Mouse (Mus musculus) gastrocnemius, adult 2 months (tissue): Measurements from ENCODE around the gene Foxk2. TPM values are rescaled to one million over a fixed set of nuclear protein-coding genes. Genes with fewer than 3 reads are reported as not detected.
"Not testable (repeated sequence)": the region's sequence is repeated elsewhere in the genome, so short reads cannot be mapped to it uniquely, and the experiment has no call there.

ENCODE experiments used
- DNase-seq: peaks from one replicate; pipeline ENCODE4 v3.0.0; 2022
- H3K27ac ChIP-seq: fragments of 200-600 bp; 2 replicates; pipeline ENCODE4 v1.8.1; 2022; ENCODE audit warnings: mild to moderate bottlenecking
- H3K4me3 ChIP-seq: fragments of 200-600 bp; 2 replicates; pipeline ENCODE4 v1.8.1; 2022; ENCODE audit warnings: mild to moderate bottlenecking, moderate library complexity
- CTCF ChIP-seq: fragments of 200-600 bp; IDR thresholded peaks from 2 replicates; pipeline ENCODE4 v1.8.1; 2022; ENCODE audit warnings: antibody characterized with exemption, mild to moderate bottlenecking, moderate library complexity
- intact Hi-C: fragments of 180-260 bp; cut with DNase I; formaldehyde crosslinking; loops from one replicate; pipeline ENCODE4 v1.15.1; 2025
- total RNA-seq, 2 experiments: library from RNA; stranded (reverse); gene quantifications; 2 replicates each; pipeline ENCODE4 v1.2.3; 2021

Foxk2 gene
- total RNA-seq, 2 experiments from 2014 or later: 30.1 to 32.9 TPM

GRCm38 (mm10) chr11:121348166-121348565, 88.4 kb downstream of the Foxk2 start:
- peak overlapping the region; percentile 82; the same call in 1 of the 2 replicates for H3K27ac ChIP-seq
- no peak for DNase-seq
- no peak overlapping the region for H3K4me3 ChIP-seq
- intact Hi-C loops: no loop called here
- no peak for TF ChIP-seq CTCF

GRCm38 (mm10) chr11:121348727-121349126, 88.9 kb downstream of the Foxk2 start:
- H3K4me3 ChIP-seq, H3K27ac ChIP-seq, DNase-seq, intact Hi-C loops: not testable (repeated sequence)
- TF ChIP-seq CTCF: peak; percentile 21; the same call in 1 of the 2 replicates

GRCm38 (mm10) chr11:121353326-121354090, 93.7 kb downstream of the Foxk2 start:
- intact Hi-C loops: loop anchor here (5.0 kb wide), 2 partner anchors 96 to 116 kb away; partner anchors contain the start of genes Foxk2 and Narf
- Histone ChIP-seq H3K4me3 (peak overlapping the region; percentile 92), H3K27ac (peak overlapping the region; percentile 97)
- TF ChIP-seq CTCF: peak; percentile 32; the same call in 1 of the 2 replicates
- peak; percentile 58 for DNase-seq

GRCm38 (mm10) chr11:121354091-121354707, 94.4 kb downstream of the Foxk2 start, which contains the start of gene Wdr45b:
Wdr45b (minus strand) TSS chr11:121354445.
- DNase-seq: peak; percentile 98
- no peak for TF ChIP-seq CTCF
- Histone ChIP-seq H3K27ac (peak within 1 kb of the TSS; percentile 97), H3K4me3 (peak within 1 kb of the TSS; percentile 92)
- intact Hi-C loops: loop anchor here (5.0 kb wide), 2 partner anchors 97 to 117 kb away; partner anchors contain the start of genes Foxk2 and Narf

Other genes starting within 250 kb of the Foxk2 start
- not detected for gene Cd7, start 220.6 kb upstream of the Foxk2 start, total RNA-seq
- gene Sectm1b, start 196.4 kb upstream of the Foxk2 start, total RNA-seq: not detected
- not detected for gene Sectm1a, start 178.8 kb upstream of the Foxk2 start, total RNA-seq
- not detected for gene Tex19.2, start 141.3 kb upstream of the Foxk2 start, total RNA-seq
- gene Tex19.1, start 113.8 kb upstream of the Foxk2 start, total RNA-seq: not detected
- 1 to 10 TPM; 1.4 to 3.1 TPM for gene Uts2r, start 99.7 kb upstream of the Foxk2 start, total RNA-seq
- gene Hexdc, start 55.6 kb upstream of the Foxk2 start, total RNA-seq: 1 to 10 TPM; 7.5 to 9.6 TPM
- 10 to 100 TPM; 11.4 to 14.1 TPM for gene Ogfod3, start 55.3 kb upstream of the Foxk2 start, total RNA-seq
- 1 to 10 TPM; 3.3 to 3.6 TPM for gene Cybc1, start 30.7 kb upstream of the Foxk2 start, total RNA-seq
- gene Narf, start 22.7 kb upstream of the Foxk2 start, total RNA-seq: 100 to 1,000 TPM; 106 to 133 TPM
- 10 to 100 TPM; 21.1 to 21.6 TPM for gene Wdr45b, start 94.5 kb downstream of the Foxk2 start, total RNA-seq
- gene Rab40b, start 128.3 kb downstream of the Foxk2 start, total RNA-seq: 10 to 100 TPM in 1 of 2 experiments, 1 to 10 TPM in 1; 9.9 to 11.8 TPM
- gene Fn3krp, start 161.4 kb downstream of the Foxk2 start, total RNA-seq: 1 to 10 TPM; 3.7 to 4.8 TPM
- 10 to 100 TPM; 17.6 to 20.6 TPM for gene Fn3k, start 174.9 kb downstream of the Foxk2 start, total RNA-seq
- gene Tbcd, start 192.0 kb downstream of the Foxk2 start, total RNA-seq: 10 to 100 TPM; 13.8 to 14.8 TPM